Mouse (Mus musculus): ENCODE data around the gene BC025920.

DNA sequence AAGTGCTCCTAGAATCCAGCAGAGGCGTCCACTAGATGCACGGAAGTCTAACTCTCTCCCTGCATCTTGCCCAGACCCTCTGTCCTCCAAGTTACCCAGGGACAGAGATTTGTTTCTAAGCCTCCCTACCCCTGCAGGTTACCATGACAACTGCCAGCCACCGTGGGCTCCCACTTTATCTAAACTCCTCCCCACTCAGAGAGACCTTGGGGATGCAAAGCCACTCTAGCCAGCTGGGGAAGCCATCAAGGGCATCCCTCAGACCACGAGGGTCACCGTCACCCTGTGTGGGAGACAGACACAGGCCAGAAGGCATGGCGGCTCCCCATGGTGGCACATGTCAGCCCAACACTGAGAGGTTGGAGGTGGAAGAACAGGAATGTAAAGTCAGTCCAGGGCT, 22.7 kb upstream of the BC025920 start:
- no peak for TF ChIP-seq CTCF (conservative IDR thresholded peaks at IDR 0.05; ENCODE audit: low read length)
- TF ChIP-seq NANOG (IDR thresholded peaks at IDR 0.05; ENCODE audit: borderline replicate concordance, low read length) = no peak
- no peak for TF ChIP-seq POU5F1 (IDR thresholded peaks at IDR 0.05; ENCODE audit: borderline replicate concordance, low read length)
